ENCODE assay signal across 13 mouse cellular contexts in genomic region chr16:64033049-64033448, GRCm38 (mm10).
A peak's percentile ranks its signal among the peaks of the same experiment; 100 is the strongest.
DNase-seq lines count a peak whose midpoint lies in the region; ATAC-seq lines count a peak whose summit lies in the region.
"Had no signal": no experiment of that assay in that cellular context is flagged by ENCODE, and none has a peak within 500 bp of the region (broad histone marks: within the 10 kb centered on the region; RNA-seq: fewer than 3 reads in every experiment).

No protein-coding gene starts in this region.

- no peaks in the 10 kb centered on the region for H3K36me3 ChIP-seq in midbrain, embryonic 14.5 days (ENCODE audit: control insufficient read depth, insufficient read depth, low read length)
- no peaks in the 10 kb centered on the region for H3K36me3 ChIP-seq in midbrain, embryonic 16.5 days (ENCODE audit: control insufficient read depth, insufficient read depth, low read length)
- H3K36me3 ChIP-seq: limb, embryonic 10.5 days; lung, embryonic 15.5 days had no signal

- ATAC-seq in cerebellum, adult (ENCODE audit: insufficient number of reproducible peaks, low FRiP score, low TSS enrichment): peak; percentile 45; the same call in 1 of the 2 replicates
- ATAC-seq in midbrain, embryonic 14.5 days (ENCODE audit: low FRiP score, low TSS enrichment): peak; percentile 60
- ATAC-seq in midbrain, embryonic 16.5 days: no peak
- ATAC-seq in megakaryocyte, adult 5-6 weeks (ENCODE audit: poor library complexity, severe bottlenecking): no peak

- intact Hi-C loops in heart, postnatal 10 days (cut with DNase I): no loop called here
- intact Hi-C loops in left cerebral cortex, postnatal 14 days (cut with DNase I): no loop called here

- no peak overlapping the region for H3K4me3 ChIP-seq in midbrain, embryonic 14.5 days (replicated peaks; ENCODE audit: low read depth, low read length)
- H3K4me3 ChIP-seq in midbrain, embryonic 16.5 days (ENCODE audit: low read depth, low read length): no peak overlapping the region
- H3K4me3 ChIP-seq: limb, embryonic 10.5 days; lung, embryonic 15.5 days had no signal

- H3K27me3 ChIP-seq in midbrain, embryonic 14.5 days (ENCODE audit: control insufficient read depth, insufficient read depth, low read length): no peaks in the 10 kb centered on the region
- H3K27me3 ChIP-seq in midbrain, embryonic 16.5 days (ENCODE audit: control insufficient read depth, insufficient read depth, low read depth, low read length): no peaks in the 10 kb centered on the region
- H3K27me3 ChIP-seq: lung, embryonic 15.5 days had no signal

- H3K4me1 ChIP-seq in midbrain, embryonic 14.5 days (ENCODE audit: control insufficient read depth, insufficient read depth, low read length): 0 out of 2 replicates have a peak, but pooled peaks cover 2% of the 10 kb centered on the region
- H3K4me1 ChIP-seq in midbrain, embryonic 16.5 days (ENCODE audit: control insufficient read depth, insufficient read depth, low read length): no peaks in the 10 kb centered on the region
- H3K4me1 ChIP-seq: limb, embryonic 10.5 days; lung, embryonic 15.5 days had no signal

- no peaks in the 10 kb centered on the region for H3K9me3 ChIP-seq in midbrain, embryonic 14.5 days (ENCODE audit: control insufficient read depth, low read length)
- H3K9me3 ChIP-seq in midbrain, embryonic 16.5 days (replicated peaks; ENCODE audit: control insufficient read depth, low read length, poor library complexity, severe bottlenecking): no peaks in the 10 kb centered on the region
- H3K9me3 ChIP-seq: limb, embryonic 10.5 days; lung, embryonic 15.5 days had no signal

- WGBS in midbrain, embryonic 14.5 days: 73% methylated on average over 10 of the region's 10 CpGs
- 68% methylated on average over 10 of the region's 10 CpGs for WGBS in midbrain, embryonic 16.5 days

- no peak overlapping the region for H3K9ac ChIP-seq in midbrain, embryonic 14.5 days (replicated peaks; ENCODE audit: low read length)
- no peak overlapping the region for H3K9ac ChIP-seq in midbrain, embryonic 16.5 days (ENCODE audit: low read depth, low read length)
- H3K9ac ChIP-seq: lung, embryonic 15.5 days had no signal

- no peak overlapping the region for H3K4me2 ChIP-seq in midbrain, embryonic 14.5 days (ENCODE audit: low read length)
- H3K4me2 ChIP-seq in midbrain, embryonic 16.5 days (ENCODE audit: low read length): no peak overlapping the region
- H3K4me2 ChIP-seq: lung, embryonic 15.5 days had no signal

- DNase-seq in cerebellum, adult 11 months: no peak
- peak; percentile 55 for DNase-seq in midbrain, embryonic 14.5 days
- peak; percentile 20 to 43 for DNase-seq in heart, postnatal 10 days
- DNase-seq in layer of hippocampus, postnatal 36 days: peak; percentile 39 to 44
- DNase-seq in left cerebral cortex, postnatal 14 days (ENCODE audit: low spot score in 2 of 2): no peak
- DNase-seq: gastrocnemius, postnatal 36 days; kidney, adult 9 months; thymus, adult 2 months had no signal

- H3K27ac ChIP-seq in midbrain, embryonic 14.5 days (replicated peaks; ENCODE audit: low read depth, low read length): no peak overlapping the region
- no peak overlapping the region for H3K27ac ChIP-seq in midbrain, embryonic 16.5 days (ENCODE audit: low read length)
- H3K27ac ChIP-seq: limb, embryonic 10.5 days; lung, embryonic 15.5 days had no signal

Comparison
In these comparisons a context has a peak if more than half of its experiments do, and no peak if none do; other contexts are left out.
1. ATAC-seq: peak in cerebellum, adult (single experiment) and midbrain, embryonic 14.5 days (single experiment); none in midbrain, embryonic 16.5 days (single experiment) and megakaryocyte, adult 5-6 weeks (single experiment).
2. DNase-seq: peak in midbrain, embryonic 14.5 days (single experiment), heart, postnatal 10 days (2 of 2) and layer of hippocampus, postnatal 36 days (2 of 2); none in cerebellum, adult 11 months (single experiment) and left cerebral cortex, postnatal 14 days (0 of 2).